Mouse (Mus musculus) midbrain, embryonic 12.5 days (tissue): ENCODE data around the gene Emc8. TPM values are rescaled to one million over a fixed set of nuclear protein-coding genes. Genes with fewer than 3 reads are reported as not detected.
A peak's percentile ranks its signal among the peaks of the same experiment; 100 is the strongest.

Experiments used
- ATAC-seq: fragments of 200-750 bp; cut with Nextera tagmentation; 2 replicates; pipeline ENCODE4 v1.8.0; 2017; ENCODE audit warnings: low read depth, moderate TSS enrichment, moderate library complexity; ENCODE audit not compliant: low FRiP score
- H3K27ac ChIP-seq: fragments of 300-500 bp; sonication (generic); replicated peaks from 2 replicates; pipeline ENCODE4 v1.5.1; 2016; ENCODE audit warnings: mild to moderate bottlenecking
- H3K27me3 ChIP-seq: fragments of 300-500 bp; sonication (generic); 2 replicates; pipeline ENCODE4 v1.6.1; 2016; ENCODE audit warnings: mild to moderate bottlenecking
- H3K36me3 ChIP-seq: fragments of 300-500 bp; sonication (generic); 2 replicates; pipeline ENCODE4 v1.6.1; 2016
- H3K4me1 ChIP-seq: fragments of 300-500 bp; sonication (generic); 2 replicates; pipeline ENCODE4 v1.6.1; 2016
- H3K4me2 ChIP-seq: fragments of 300-500 bp; sonication (generic); replicated peaks from 2 replicates; pipeline ENCODE4 v1.6.1; 2016; ENCODE audit warnings: mild to moderate bottlenecking, moderate library complexity
- H3K4me3 ChIP-seq: fragments of 300-500 bp; sonication (generic); 2 replicates; pipeline ENCODE4 v1.5.1; 2016; ENCODE audit warnings: mild to moderate bottlenecking
- H3K9ac ChIP-seq: fragments of 300-500 bp; sonication (generic); replicated peaks from 2 replicates; pipeline ENCODE4 v1.6.1; 2016; ENCODE audit warnings: mild to moderate bottlenecking, moderate library complexity
- H3K9me3 ChIP-seq: fragments of 300-500 bp; sonication (generic); 2 replicates; pipeline ENCODE4 v1.6.1; 2016; ENCODE audit warnings: mild to moderate bottlenecking
- WGBS: fragments of 180-500 bp; shearing (Covaris S2); methylation state at CpG from one replicate; pipeline ENCODE4 v1.1.7; 2016; 5-methylcytosine and 5-hydroxymethylcytosine counted together
- polyA plus RNA-seq: library from polyadenylated mRNA; unstranded; fragments of >200 nt; fragmentation: Nextera tagmentation; extraction: Ambion mirVana; gene quantifications from 2 replicates; pipeline ENCODE4 v1.2.1, GENCODE M21; 2016

The Emc8 gene
- polyA plus RNA-seq, 1 experiment from 2014 or later = 235 TPM

GRCm38 (mm10) chr8:120665726-120666455 is 2.5 kb downstream of the Emc8 start:
- WGBS = 80% methylated on average over 3 of the region's 3 CpGs
- peaks cover 20% of the 10 kb centered on the region for H3K36me3 ChIP-seq
- no peaks in the 10 kb centered on the region for H3K27me3 ChIP-seq
- no peaks in the 10 kb centered on the region for H3K9me3 ChIP-seq
- H3K9ac ChIP-seq = peak overlapping the region; percentile 97; the same call in 1 of the 2 replicates
- peaks cover 38% of the 10 kb centered on the region for H3K4me1 ChIP-seq
- H3K4me2 ChIP-seq = peak overlapping the region; percentile 93
- H3K4me3 ChIP-seq = peak overlapping the region; percentile 90
- no peak for ATAC-seq
- no peak overlapping the region for H3K27ac ChIP-seq

- Histone ChIP-seq H3K4me3 (no peak overlapping the region), H3K36me3 (peaks cover 15% of the 10 kb centered on the region), H3K4me1 (peaks cover 38% of the 10 kb centered on the region), H3K27ac (no peak overlapping the region), H3K4me2 (no peak overlapping the region), H3K9ac (0 out of 2 replicates have a peak overlapping the region, but pooled peaks have one; percentile 15), H3K27me3 (no peaks in the 10 kb centered on the region), H3K9me3 (no peaks in the 10 kb centered on the region)
- ATAC-seq = no peak
- WGBS = 82% methylated on average over 6 of the region's 6 CpGs
Measured at GRCm38 (mm10) chr8:120664566-120664965, 3.8 kb downstream of the Emc8 start.

- no peak overlapping the region for H3K27ac ChIP-seq
- no peak for ATAC-seq
- no peak overlapping the region for H3K9ac ChIP-seq
- peaks cover 69% of the 10 kb centered on the region for H3K36me3 ChIP-seq
- no peaks in the 10 kb centered on the region for H3K9me3 ChIP-seq
- no peak overlapping the region for H3K4me2 ChIP-seq
- 86% methylated on average over 8 of the region's 8 CpGs for WGBS
- no peak overlapping the region for H3K4me3 ChIP-seq
- 0 out of 2 replicates have a peak, but pooled peaks cover 5% of the 10 kb centered on the region for H3K4me1 ChIP-seq
- H3K27me3 ChIP-seq = no peaks in the 10 kb centered on the region
Measured at GRCm38 (mm10) chr8:120657415-120657814, 11.0 kb downstream of the Emc8 start.

- no peak overlapping the region for H3K9ac ChIP-seq
- H3K9me3 ChIP-seq = no peaks in the 10 kb centered on the region
- no peak for ATAC-seq
- WGBS = 88% methylated on average over 7 of the region's 7 CpGs
- no peak overlapping the region for H3K27ac ChIP-seq
- H3K4me1 ChIP-seq = 0 out of 2 replicates have a peak, but pooled peaks cover 5% of the 10 kb centered on the region
- peaks cover 69% of the 10 kb centered on the region for H3K36me3 ChIP-seq
- no peaks in the 10 kb centered on the region for H3K27me3 ChIP-seq
- H3K4me2 ChIP-seq = no peak overlapping the region
- H3K4me3 ChIP-seq = no peak overlapping the region
Measured at GRCm38 (mm10) chr8:120656322-120657052, 11.9 kb downstream of the Emc8 start.

GRCm38 (mm10) chr8:120647532-120647931 is 20.8 kb downstream of the Emc8 start, which contains the start of gene 1190005I06Rik:
TSS of gene 1190005I06Rik (minus strand) at chr8:120647632.
- Histone ChIP-seq H3K9ac (no peak within 1 kb of the TSS), H3K27me3 (no peaks in the 10 kb centered on the region), H3K9me3 (no peaks in the 10 kb centered on the region), H3K27ac (no peak within 1 kb of the TSS), H3K4me2 (no peak within 1 kb of the TSS), H3K36me3 (no peaks in the 10 kb centered on the region), H3K4me3 (no peak within 1 kb of the TSS), H3K4me1 (no peaks in the 10 kb centered on the region)
- ATAC-seq = no peak
- WGBS = 30% methylated on average over 7 of the region's 7 CpGs

- 80% methylated on average over 7 of the region's 7 CpGs for WGBS
- no peak for ATAC-seq
Measured at GRCm38 (mm10) chr8:120644663-120645062, 23.7 kb downstream of the Emc8 start.

GRCm38 (mm10) chr8:120642031-120642662 is 26.2 kb downstream of the Emc8 start:
- peaks cover 4% of the 10 kb centered on the region; the same call in 1 of the 2 replicates for H3K27me3 ChIP-seq
- H3K9me3 ChIP-seq = no peaks in the 10 kb centered on the region
- 76% methylated on average over 10 of the region's 10 CpGs for WGBS
- no peak for ATAC-seq
- H3K9ac ChIP-seq = no peak overlapping the region
- no peak overlapping the region for H3K4me3 ChIP-seq
- H3K4me1 ChIP-seq = peaks cover 8% of the 10 kb centered on the region; the same call in 1 of the 2 replicates
- H3K36me3 ChIP-seq = no peaks in the 10 kb centered on the region
- H3K4me2 ChIP-seq = no peak overlapping the region
- no peak overlapping the region; the same call in 1 of the 2 replicates for H3K27ac ChIP-seq

More at GRCm38 (mm10) chr8:120644663-120645062, 23.7 kb downstream of the Emc8 start:
- H3K4me1 ChIP-seq = peaks cover 8% of the 10 kb centered on the region; the same call in 1 of the 2 replicates
- no peaks in the 10 kb centered on the region for H3K27me3 ChIP-seq
- H3K36me3 ChIP-seq = no peaks in the 10 kb centered on the region
- no peaks in the 10 kb centered on the region for H3K9me3 ChIP-seq
- H3K4me2 ChIP-seq = no peak overlapping the region
- no peak overlapping the region for H3K9ac ChIP-seq
- H3K4me3 ChIP-seq = no peak overlapping the region
- no peak overlapping the region for H3K27ac ChIP-seq

- Histone ChIP-seq H3K27ac (peak overlapping the region; percentile 61), H3K9ac (no peak overlapping the region), H3K4me2 (peak overlapping the region; percentile 31), H3K36me3 (no peaks in the 10 kb centered on the region), H3K27me3 (peaks cover 8% of the 10 kb centered on the region; the same call in 1 of the 2 replicates), H3K4me1 (peaks cover 8% of the 10 kb centered on the region; the same call in 1 of the 2 replicates), H3K4me3 (no peak overlapping the region), H3K9me3 (no peaks in the 10 kb centered on the region)
- no peak for ATAC-seq
- WGBS = 17% methylated on average over 8 of the region's 8 CpGs
Measured at GRCm38 (mm10) chr8:120641245-120641644, 27.1 kb downstream of the Emc8 start.

GRCm38 (mm10) chr8:120634329-120634839 is 34.0 kb downstream of the Emc8 start:
- H3K27ac ChIP-seq = no peak overlapping the region
- H3K36me3 ChIP-seq = no peaks in the 10 kb centered on the region
- peak overlapping the region; percentile 98 for H3K4me2 ChIP-seq
- H3K9ac ChIP-seq = peak overlapping the region; percentile 66
- WGBS = under 1% methylated on average over 36 of the region's 42 CpGs
- H3K4me3 ChIP-seq = peak overlapping the region; percentile 59
- no peaks in the 10 kb centered on the region for H3K9me3 ChIP-seq
- peaks cover 65% of the 10 kb centered on the region for H3K27me3 ChIP-seq
- 0 out of 2 replicates have a peak, but pooled peaks have one; percentile 16 for ATAC-seq
- peaks cover 18% of the 10 kb centered on the region for H3K4me1 ChIP-seq

GRCm38 (mm10) chr8:120633665-120634271 is 34.6 kb downstream of the Emc8 start:
- ATAC-seq = peak; percentile 35; the same call in 1 of the 2 replicates
- Histone ChIP-seq H3K9me3 (no peaks in the 10 kb centered on the region), H3K27ac (no peak overlapping the region), H3K4me1 (peaks cover 18% of the 10 kb centered on the region), H3K9ac (peak overlapping the region; percentile 66), H3K36me3 (no peaks in the 10 kb centered on the region), H3K4me2 (peak overlapping the region; percentile 98), H3K27me3 (peaks cover 65% of the 10 kb centered on the region), H3K4me3 (peak overlapping the region; percentile 59)
- WGBS = 2% methylated on average over 44 of the region's 44 CpGs

- peaks cover 65% of the 10 kb centered on the region for H3K27me3 ChIP-seq
- WGBS = 20% methylated on average over 17 of the region's 17 CpGs
Measured at GRCm38 (mm10) chr8:120632969-120633664, 35.3 kb downstream of the Emc8 start.

More at GRCm38 (mm10) chr8:120632969-120633664, 35.3 kb downstream of the Emc8 start:
- H3K4me1 ChIP-seq = peaks cover 18% of the 10 kb centered on the region
- peak overlapping the region; percentile 98 for H3K4me2 ChIP-seq
- H3K9me3 ChIP-seq = no peaks in the 10 kb centered on the region
- H3K4me3 ChIP-seq = peak overlapping the region; percentile 59
- 0 out of 2 replicates have a peak, but pooled peaks have one; percentile 45 for ATAC-seq
- H3K9ac ChIP-seq = no peak overlapping the region
- no peak overlapping the region for H3K27ac ChIP-seq
- no peaks in the 10 kb centered on the region for H3K36me3 ChIP-seq
